Mouse (Mus musculus) c-Kit-positive CD71-positive TER-119-positive erythroid progenitor cells, embryonic 14.5 days (primary cell): Measurements from ENCODE around the gene Gnl2.

Source experiments
- DNase-seq: peaks from one replicate; pipeline ENCODE4 v3.0.0-alpha.2; 2013; ENCODE audit warnings: low spot score

The Gnl2 gene

GRCm38 (mm10) chr4:125015806-125016635 lies at the start of gene Gnl2:
Gnl2 (plus strand) TSS chr4:125016585.
- DNase-seq, result no peak

- no peak for DNase-seq
Observed at GRCm38 (mm10) chr4:124968711-124969110, 47.7 kb upstream of the Gnl2 start.

- DNase-seq, result no peak
Observed at GRCm38 (mm10) chr4:124969219-124969848, 47.1 kb upstream of the Gnl2 start.

- DNase-seq, result no peak
Observed at GRCm38 (mm10) chr4:124970194-124970593, 46.2 kb upstream of the Gnl2 start.

- no peak for DNase-seq
Observed at GRCm38 (mm10) chr4:124970677-124971076, 45.7 kb upstream of the Gnl2 start.

- DNase-seq, result no peak
Observed at GRCm38 (mm10) chr4:124971094-124971493, 45.3 kb upstream of the Gnl2 start.

- no peak for DNase-seq
Observed at GRCm38 (mm10) chr4:124972316-124972715, 44.1 kb upstream of the Gnl2 start.

- DNase-seq, result no peak
Observed at GRCm38 (mm10) chr4:124973296-124973695, 43.1 kb upstream of the Gnl2 start.

GRCm38 (mm10) chr4:124978201-124978600 lies 38.2 kb upstream of the Gnl2 start:
- no peak for DNase-seq

GRCm38 (mm10) chr4:124983893-124984526 lies 32.4 kb upstream of the Gnl2 start:
- peak; percentile 33 for DNase-seq

GRCm38 (mm10) chr4:124984871-124985670 lies 31.3 kb upstream of the Gnl2 start:
- DNase-seq, result no peak

GRCm38 (mm10) chr4:124985671-124986602 lies 30.4 kb upstream of the Gnl2 start, which contains the start of gene Rspo1:
Rspo1 (plus strand) TSS chr4:124986430.
- no peak for DNase-seq

GRCm38 (mm10) chr4:124986739-124987710 lies 29.4 kb upstream of the Gnl2 start:
- DNase-seq, result no peak

GRCm38 (mm10) chr4:124987711-124988097 lies 28.7 kb upstream of the Gnl2 start:
- DNase-seq, result no peak

GRCm38 (mm10) chr4:124988382-124988781 lies 28.0 kb upstream of the Gnl2 start:
- DNase-seq, result no peak

GRCm38 (mm10) chr4:124989787-124990253 lies 26.6 kb upstream of the Gnl2 start:
- no peak for DNase-seq

- DNase-seq, result no peak
Observed at GRCm38 (mm10) chr4:124990325-124990724, 26.1 kb upstream of the Gnl2 start.

GRCm38 (mm10) chr4:124997479-124998147 lies 18.8 kb upstream of the Gnl2 start:
- no peak for DNase-seq

GRCm38 (mm10) chr4:124999548-124999947 lies 16.8 kb upstream of the Gnl2 start:
- no peak for DNase-seq
